Mouse (Mus musculus) layer of hippocampus, adult 2 months (tissue): ENCODE data around the gene Armc6. TPM values are rescaled to one million over a fixed set of nuclear protein-coding genes. Genes with fewer than 3 reads are reported as not detected.
A peak's percentile ranks its signal among the peaks of the same experiment; 100 is the strongest.

Experiments used
- DNase-seq, 2 experiments: peaks; one replicate each; pipeline ENCODE4 v3.0.0; 2022; ENCODE audit warnings: low spot score in 2 of 2
- H3K27ac ChIP-seq: fragments of 200-600 bp; 2 replicates; pipeline ENCODE4 v1.8.1; 2022
- H3K4me3 ChIP-seq: fragments of 200-600 bp; 2 replicates; pipeline ENCODE4 v1.8.1; 2022; ENCODE audit warnings: mild to moderate bottlenecking
- CTCF ChIP-seq: fragments of 200-600 bp; conservative IDR thresholded peaks from 2 replicates; pipeline ENCODE4 v1.8.1; 2022; ENCODE audit warnings: antibody characterized with exemption, mild to moderate bottlenecking, moderate library complexity
- long read RNA-seq, 2 experiments: library from polyadenylated mRNA; stranded (forward); transcript quantifications; one replicate each; pipeline ENCODE4 v2.0.0; 2021; ENCODE audit warnings: borderline mapping rate in 2 of 2
- total RNA-seq, 2 experiments: library from RNA; stranded (reverse); gene quantifications; 2 replicates each; pipeline ENCODE4 v1.2.3; 2021

The Armc6 gene
- 10 to 100 TPM; 45.6 to 47.1 TPM for total RNA-seq
- long read RNA-seq, experiment 1, transcript Armc6-201 (8 exons, 2,263 nt), result major isoform, 15 of 38 reads
- long read RNA-seq, experiment 1, partial matches to known transcripts, result 5 of 38 reads
- long read RNA-seq, experiment 1, other reads (novel, unspliced or antisense), result 17 of 38 reads
- long read RNA-seq, experiment 2, transcript Armc6-201 (8 exons, 2,263 nt), result major isoform, 24 of 44 reads
- long read RNA-seq, experiment 2, partial matches to known transcripts, result 7 of 44 reads
- long read RNA-seq, experiment 2, other reads (novel, unspliced or antisense), result 13 of 44 reads

GRCm38 (mm10) chr8:70234080-70234780 lies at the start of gene Armc6, which contains the start of gene Sugp2:
Gene Armc6, minus strand, starts transcription at chr8:70234466.
Gene Sugp2, plus strand, starts transcription at chr8:70234226.
- H3K27ac ChIP-seq, result peak within 1 kb of the TSS; percentile 99
- peak; percentile 94 for DNase-seq
- no peak; the same call in 1 of the 2 replicates for TF ChIP-seq CTCF
- peak within 1 kb of the TSS; percentile 92 for H3K4me3 ChIP-seq

GRCm38 (mm10) chr8:70283136-70284077 lies 49.1 kb upstream of the Armc6 start:
- TF ChIP-seq CTCF, result no peak
- no peak for DNase-seq
- peak overlapping the region; percentile 90 for H3K27ac ChIP-seq
- peak overlapping the region; percentile 81 for H3K4me3 ChIP-seq

- peak; percentile 78 to 84 for DNase-seq
- Histone ChIP-seq H3K4me3 (peak within 1 kb of the TSS; percentile 81), H3K27ac (peak within 1 kb of the TSS; percentile 90)
- peak; percentile 82 for TF ChIP-seq CTCF
Observed at GRCm38 (mm10) chr8:70282603-70283135, 48.4 kb upstream of the Armc6 start, which contains the start of gene Homer3. Gene Homer3, plus strand, starts transcription at chr8:70282827.

- no peak for TF ChIP-seq CTCF
- DNase-seq, result peak in 1 of 2 experiments; percentile 10
Observed at GRCm38 (mm10) chr8:70281001-70281400, 46.7 kb upstream of the Armc6 start.

GRCm38 (mm10) chr8:70279266-70279665 lies 45.0 kb upstream of the Armc6 start:
- no peak for DNase-seq
- Histone ChIP-seq H3K27ac (peak overlapping the region; percentile 90), H3K4me3 (no peak overlapping the region)
- no peak for TF ChIP-seq CTCF

More at GRCm38 (mm10) chr8:70281001-70281400, 46.7 kb upstream of the Armc6 start:
- peak overlapping the region; percentile 90 for H3K27ac ChIP-seq
- no peak overlapping the region for H3K4me3 ChIP-seq

- TF ChIP-seq CTCF, result no peak
- DNase-seq, result peak; percentile 52 to 74
- Histone ChIP-seq H3K4me3 (peak overlapping the region; percentile 9; the same call in 1 of the 2 replicates), H3K27ac (peak overlapping the region; percentile 90)
Observed at GRCm38 (mm10) chr8:70278175-70278574, 43.9 kb upstream of the Armc6 start.

- DNase-seq, result no peak
- H3K4me3 ChIP-seq, result no peak overlapping the region
- H3K27ac ChIP-seq, result no peak overlapping the region
- no peak for TF ChIP-seq CTCF
Observed at GRCm38 (mm10) chr8:70276476-70276875, 42.2 kb upstream of the Armc6 start.

- no peak for TF ChIP-seq CTCF
- Histone ChIP-seq H3K4me3 (no peak overlapping the region), H3K27ac (no peak overlapping the region)
- DNase-seq, result no peak
Observed at GRCm38 (mm10) chr8:70274350-70274749, 40.1 kb upstream of the Armc6 start.

- TF ChIP-seq CTCF, result no peak
- DNase-seq, result no peak
- Histone ChIP-seq H3K27ac (no peak overlapping the region), H3K4me3 (no peak overlapping the region)
Observed at GRCm38 (mm10) chr8:70272949-70273348, 38.7 kb upstream of the Armc6 start.

GRCm38 (mm10) chr8:70268799-70269565 lies 34.7 kb upstream of the Armc6 start:
- H3K4me3 ChIP-seq, result no peak overlapping the region
- peak; percentile 75 for TF ChIP-seq CTCF
- DNase-seq, result peak; percentile 40 to 42
- peak overlapping the region; percentile 70 for H3K27ac ChIP-seq

GRCm38 (mm10) chr8:70268311-70268710 lies 34.0 kb upstream of the Armc6 start:
- DNase-seq, result no peak
- Histone ChIP-seq H3K27ac (peak overlapping the region; percentile 70), H3K4me3 (no peak overlapping the region)
- no peak for TF ChIP-seq CTCF
